Mouse (Mus musculus): ENCODE measurements around the gene Fam166b.

Fam166b gene

GRCm38 (mm10) chr4:43381408-43382154 is 47.4 kb downstream of the Fam166b start, which contains the start of gene Rusc2:
Gene Rusc2 (plus strand): TSS chr4:43381979.
- DNase-seq (ENCODE audit: low read depth, low spot score), result peak; percentile 93

- DNase-seq (ENCODE audit: low read depth, low spot score), result no peak
Measured at GRCm38 (mm10) chr4:43380951-43381350, 48.0 kb downstream of the Fam166b start.

GRCm38 (mm10) chr4:43379601-43380000 is 49.3 kb downstream of the Fam166b start:
- no peak for DNase-seq (ENCODE audit: low read depth, low spot score)

Measured in retina, postnatal 7 days (tissue).